Mouse (Mus musculus) heart, embryonic 14.5 days (tissue): Measurements from ENCODE around the gene 2010300C02Rik. TPM values are rescaled to one million over a fixed set of nuclear protein-coding genes. Genes with fewer than 3 reads are reported as not detected.
A peak's percentile ranks its signal among the peaks of the same experiment; 100 is the strongest.

Source experiments
- ATAC-seq: fragments of 200-750 bp; cut with Nextera tagmentation; 2 replicates; pipeline ENCODE4 v1.8.0; 2017; ENCODE audit warnings: low read depth, moderate TSS enrichment; ENCODE audit not compliant: insufficient number of reproducible peaks, insufficient read depth, low FRiP score
- H3K27ac ChIP-seq, 2 experiments: fragments of 200-500 bp in 1 of 2; fragments of 300-500 bp in 1 of 2; sonication (generic) in 1 of 2; replicated peaks in 1 of 2; 2 replicates each; pipeline ENCODE4 v1.5.1; 2012 to 2014; ENCODE audit warnings: low read depth in 2 of 2, low read length in 2 of 2, control low read depth in 1 of 2, mild to moderate bottlenecking in 1 of 2, mixed read lengths in 1 of 2; ENCODE audit not compliant: control insufficient read depth in 1 of 2, insufficient read depth in 1 of 2
- H3K27me3 ChIP-seq: fragments of 300-500 bp; sonication (generic); 2 replicates; pipeline ENCODE4 v1.6.1; 2014; ENCODE audit warnings: mild to moderate bottlenecking, low read length, control low read depth; ENCODE audit not compliant: control insufficient read depth, insufficient read depth
- H3K36me3 ChIP-seq: fragments of 300-500 bp; sonication (generic); 2 replicates; pipeline ENCODE4 v1.6.1; 2014; ENCODE audit warnings: mild to moderate bottlenecking, control low read depth, low read length, mixed read lengths; ENCODE audit not compliant: control insufficient read depth, insufficient read depth
- H3K4me1 ChIP-seq, 2 experiments: fragments of 200-500 bp in 1 of 2; fragments of 300-500 bp in 1 of 2; sonication (generic) in 1 of 2; 2 replicates each; pipeline ENCODE4 v1.6.1; 2012 to 2014; ENCODE audit warnings: low read length in 2 of 2, control low read depth in 1 of 2, mixed read lengths in 1 of 2; ENCODE audit not compliant: control insufficient read depth in 2 of 2, insufficient read depth in 2 of 2
- H3K4me2 ChIP-seq: fragments of 300-500 bp; sonication (generic); 2 replicates; pipeline ENCODE4 v1.6.1; 2014; ENCODE audit warnings: mild to moderate bottlenecking, low read length
- H3K4me3 ChIP-seq, 2 experiments: fragments of 200-500 bp in 1 of 2; fragments of 300-500 bp in 1 of 2; sonication (generic) in 1 of 2; 2 replicates each; pipeline ENCODE4 v1.5.1; 2012 to 2014; ENCODE audit warnings: low read length in 2 of 2, mild to moderate bottlenecking in 2 of 2, control low read depth in 1 of 2, low read depth in 1 of 2, moderate library complexity in 1 of 2; ENCODE audit not compliant: control insufficient read depth in 1 of 2, insufficient read depth in 1 of 2
- H3K9ac ChIP-seq: fragments of 300-500 bp; sonication (generic); 2 replicates; pipeline ENCODE4 v1.6.1; 2014; ENCODE audit warnings: mild to moderate bottlenecking, low read length
- H3K9me3 ChIP-seq: fragments of 300-500 bp; sonication (generic); 2 replicates; pipeline ENCODE4 v1.6.1; 2016; ENCODE audit warnings: low read length, control low read depth; ENCODE audit not compliant: control insufficient read depth
- WGBS: fragments of 180-500 bp; shearing (Covaris S2); extraction: QIAGEN DNeasy Blood & Tissue Kit; methylation state at CpG from one replicate; pipeline ENCODE4 v1.1.7; 2014; 5-methylcytosine and 5-hydroxymethylcytosine counted together
- polyA plus RNA-seq: library from polyadenylated mRNA; unstranded; fragments of >200 nt; fragmentation: Nextera tagmentation; extraction: Ambion mirVana; gene quantifications from 2 replicates; pipeline ENCODE4 v1.2.1, GENCODE M21; 2014

Gene 2010300C02Rik
- polyA plus RNA-seq, 1 experiment from 2014 or later = 5.1 TPM

DNA sequence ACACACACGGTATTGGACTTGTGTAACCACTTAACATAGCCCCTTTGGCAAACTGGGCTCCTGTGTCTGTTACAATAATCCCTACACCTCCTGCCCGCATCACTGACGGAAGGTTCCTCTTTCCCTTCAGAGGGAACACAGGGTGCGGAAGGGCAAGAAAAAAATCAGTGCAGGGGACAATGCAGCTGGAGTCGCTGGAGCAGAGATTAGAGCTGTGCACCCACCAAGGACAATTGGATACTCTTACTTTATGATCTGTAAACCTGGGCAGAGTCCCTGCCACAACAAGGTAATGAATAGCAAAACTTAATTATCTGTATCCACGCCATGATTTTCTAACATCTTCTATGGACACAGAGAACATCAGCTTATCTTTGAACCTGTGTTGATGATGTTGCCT, 97.8 kb downstream of the 2010300C02Rik start:
- no peak overlapping the region for H3K27ac ChIP-seq

DNA sequence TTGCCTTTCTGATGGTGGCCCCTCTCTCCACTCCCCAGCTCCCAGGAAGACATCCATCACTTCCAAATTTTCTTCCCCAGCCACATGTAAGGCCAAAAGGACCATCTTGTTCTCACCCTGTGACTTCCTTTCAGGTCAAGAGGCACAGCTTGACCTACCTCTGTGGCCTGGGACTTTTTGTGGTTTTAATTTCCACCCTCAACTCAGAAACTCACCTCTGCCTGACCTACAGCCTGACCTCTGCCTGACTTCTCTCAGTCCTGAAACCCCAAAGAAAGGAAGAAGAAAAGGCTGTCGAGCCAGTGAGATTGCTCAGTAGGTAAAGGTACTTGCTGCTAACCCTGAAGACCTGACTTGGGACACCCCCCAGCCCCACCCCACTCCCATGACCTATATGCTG, 100.3 kb downstream of the 2010300C02Rik start:
- ATAC-seq = no peak
- H3K4me1 ChIP-seq = peaks cover 13 to 14% of the 10 kb centered on the region in 2 experiments
- WGBS = 76% methylated on average over 1 of the region's 1 CpGs
- H3K9me3 ChIP-seq = no peaks in the 10 kb centered on the region
- no peaks in the 10 kb centered on the region for H3K27me3 ChIP-seq
- H3K36me3 ChIP-seq = no peaks in the 10 kb centered on the region
- H3K4me2 ChIP-seq = no peak overlapping the region
- no peak overlapping the region for H3K9ac ChIP-seq
- no peak overlapping the region for H3K4me3 ChIP-seq
- no peak overlapping the region for H3K27ac ChIP-seq

More for the DNA sequence above, 97.8 kb downstream of the 2010300C02Rik start:
- Histone ChIP-seq H3K4me3 (no peak overlapping the region), H3K4me2 (no peak overlapping the region), H3K4me1 (no peaks in the 10 kb centered on the region), H3K36me3 (no peaks in the 10 kb centered on the region), H3K9ac (no peak overlapping the region), H3K27me3 (no peaks in the 10 kb centered on the region), H3K9me3 (no peaks in the 10 kb centered on the region)
- WGBS = 76% methylated on average over 6 of the region's 6 CpGs
- ATAC-seq = no peak

DNA sequence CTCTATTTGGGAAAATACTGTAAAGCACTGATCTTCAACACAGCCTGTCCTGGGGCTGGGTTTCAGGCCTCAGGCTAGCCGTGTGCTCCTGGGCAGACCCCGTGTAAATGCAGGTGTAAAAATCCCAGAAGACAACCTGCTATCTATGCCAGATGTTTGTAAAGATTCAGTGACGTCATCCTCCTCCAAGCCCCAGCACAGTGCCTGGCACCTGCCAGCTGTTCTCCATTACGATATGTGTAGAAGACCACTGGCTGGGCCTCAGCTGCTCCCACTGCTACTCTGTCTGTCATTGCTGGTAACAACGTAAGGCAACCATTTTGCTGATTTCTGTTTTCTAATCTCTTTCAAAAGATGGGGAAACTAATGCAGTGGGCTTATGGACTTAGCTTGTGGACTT, 102.8 kb downstream of the 2010300C02Rik start:
- Histone ChIP-seq H3K36me3 (no peaks in the 10 kb centered on the region), H3K27me3 (no peaks in the 10 kb centered on the region), H3K9ac (no peak overlapping the region), H3K4me3 (no peak overlapping the region), H3K4me1 (peaks cover 19 to 20% of the 10 kb centered on the region in 2 experiments), H3K27ac (no peak overlapping the region), H3K4me2 (no peak overlapping the region), H3K9me3 (no peaks in the 10 kb centered on the region)
- 80% methylated on average over 5 of the region's 5 CpGs for WGBS
- no peak for ATAC-seq

DNA sequence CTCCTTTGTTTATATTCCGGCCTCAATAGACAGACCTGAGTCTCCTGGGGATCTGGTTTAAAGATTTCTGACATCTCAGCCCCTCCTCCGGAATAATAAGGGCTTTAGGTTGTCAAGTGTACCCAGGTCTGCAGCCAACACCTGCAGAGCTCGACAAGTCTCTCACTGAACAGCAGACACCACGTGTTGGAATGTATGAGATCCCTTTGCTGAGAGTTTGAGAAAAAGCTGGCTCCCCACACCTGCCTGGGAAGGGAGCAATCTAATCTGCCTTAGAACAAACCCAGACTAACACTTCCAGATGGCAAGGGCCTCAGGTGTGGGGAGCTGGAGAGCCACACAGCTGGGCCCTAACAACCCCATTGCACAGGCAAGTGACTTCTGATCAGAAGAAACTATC, 103.3 kb downstream of the 2010300C02Rik start:
- Histone ChIP-seq H3K9me3 (no peaks in the 10 kb centered on the region), H3K9ac (no peak overlapping the region), H3K27me3 (no peaks in the 10 kb centered on the region), H3K4me1 (peaks cover 19 to 20% of the 10 kb centered on the region in 2 experiments), H3K4me3 (no peak overlapping the region), H3K27ac (no peak overlapping the region), H3K36me3 (no peaks in the 10 kb centered on the region), H3K4me2 (no peak overlapping the region)
- 32% methylated on average over 4 of the region's 4 CpGs for WGBS
- no peak for ATAC-seq

DNA sequence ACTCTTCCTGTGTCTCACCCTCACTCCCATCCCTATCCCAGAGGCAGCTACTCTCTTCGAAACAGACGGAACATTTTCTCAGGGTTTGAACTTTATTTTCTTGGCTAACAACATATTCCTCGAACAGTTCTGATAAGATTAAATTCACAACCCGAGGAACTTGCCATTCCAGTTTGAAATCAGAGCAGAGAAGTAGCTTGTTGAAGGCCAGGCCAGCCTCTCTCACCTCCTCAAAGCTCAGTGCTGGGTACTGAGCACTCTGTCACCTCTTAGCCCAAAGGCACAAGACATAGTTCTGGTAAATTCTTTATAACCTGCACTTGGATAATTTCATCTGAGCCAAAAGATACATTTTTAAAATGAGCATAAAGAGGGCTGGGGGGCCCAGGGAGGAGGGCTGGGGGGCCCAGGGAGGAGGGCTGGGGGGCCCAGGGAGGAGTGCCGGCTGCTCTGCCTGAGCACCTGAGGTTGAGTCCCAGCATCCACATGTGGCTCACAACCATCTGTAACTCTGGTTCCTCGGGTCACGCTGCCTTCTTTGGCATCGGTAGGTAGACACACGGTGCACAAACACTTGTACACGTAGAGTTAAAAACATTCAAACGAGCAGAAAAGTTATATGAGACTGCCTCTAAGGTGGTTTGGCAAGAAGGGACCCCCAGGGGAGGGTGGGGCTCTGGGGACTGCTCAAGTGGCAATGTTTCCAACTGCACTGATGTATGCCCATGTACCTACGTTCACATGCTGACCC, 104.4 kb downstream of the 2010300C02Rik start:
- peaks cover 19 to 20% of the 10 kb centered on the region in 2 experiments for H3K4me1 ChIP-seq
- no peak overlapping the region for H3K4me3 ChIP-seq
- no peak overlapping the region for H3K4me2 ChIP-seq
- no peak overlapping the region for H3K9ac ChIP-seq
- WGBS = 70% methylated on average over 12 of the region's 12 CpGs
- ATAC-seq = no peak
- H3K27ac ChIP-seq = no peak overlapping the region
- no peaks in the 10 kb centered on the region for H3K9me3 ChIP-seq
- no peaks in the 10 kb centered on the region for H3K27me3 ChIP-seq
- no peaks in the 10 kb centered on the region for H3K36me3 ChIP-seq

DNA sequence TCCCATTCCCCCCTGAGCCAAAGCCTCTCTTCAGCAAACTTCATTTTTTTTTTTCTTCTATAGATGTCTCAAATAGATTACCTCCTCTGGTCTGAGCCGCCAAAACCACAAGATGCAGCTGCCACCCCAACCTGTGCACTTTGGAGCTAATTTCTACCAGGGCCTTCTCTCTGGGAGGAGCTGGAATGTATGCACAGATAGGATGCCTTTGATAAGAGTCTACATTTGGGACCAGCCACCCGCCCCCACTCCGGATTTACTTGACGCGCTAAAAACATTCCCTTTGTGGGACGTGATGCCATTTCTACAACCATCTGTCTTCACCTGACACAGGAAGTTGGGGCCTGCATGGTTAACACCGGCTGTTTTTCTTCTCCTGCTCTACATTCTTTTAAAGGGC, 105.0 kb downstream of the 2010300C02Rik start:
- Histone ChIP-seq H3K9me3 (no peaks in the 10 kb centered on the region), H3K9ac (no peak overlapping the region), H3K27ac (no peak overlapping the region), H3K4me1 (peaks cover 19 to 20% of the 10 kb centered on the region in 2 experiments), H3K4me2 (no peak overlapping the region), H3K36me3 (no peaks in the 10 kb centered on the region), H3K4me3 (no peak overlapping the region), H3K27me3 (no peaks in the 10 kb centered on the region)
- WGBS = 10% methylated on average over 7 of the region's 7 CpGs
- no peak for ATAC-seq

DNA sequence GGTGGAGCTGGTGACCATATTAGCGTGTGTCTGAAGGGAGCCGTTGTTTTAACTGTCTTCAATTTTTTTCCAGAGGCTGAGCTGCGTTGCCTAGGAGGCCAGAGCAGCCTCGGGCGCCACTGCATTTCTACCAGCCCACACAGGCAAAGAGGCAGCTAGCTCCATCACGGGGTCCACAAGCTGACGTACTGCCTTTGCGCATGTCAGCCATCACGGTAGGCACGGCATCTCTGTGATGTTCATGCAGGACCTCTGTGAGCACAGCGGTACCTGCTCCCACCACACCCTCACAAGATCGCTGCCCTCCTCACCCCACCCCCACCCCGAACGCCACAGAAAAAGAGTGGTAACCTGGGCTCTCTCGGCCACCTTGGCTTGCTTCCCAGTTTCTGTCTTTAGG, 105.8 kb downstream of the 2010300C02Rik start:
- no peak for ATAC-seq
- H3K4me1 ChIP-seq = peaks cover 19 to 20% of the 10 kb centered on the region in 2 experiments
- 0 out of 4 replicates have a peak overlapping the region, but pooled peaks of 1 of the 2 experiments have one; percentile 2 for H3K4me3 ChIP-seq
- no peaks in the 10 kb centered on the region for H3K27me3 ChIP-seq
- no peaks in the 10 kb centered on the region for H3K9me3 ChIP-seq
- H3K27ac ChIP-seq = no peak overlapping the region
- 58% methylated on average over 15 of the region's 15 CpGs for WGBS
- H3K36me3 ChIP-seq = no peaks in the 10 kb centered on the region
- H3K9ac ChIP-seq = no peak overlapping the region
- peak overlapping the region; percentile 31 for H3K4me2 ChIP-seq

DNA sequence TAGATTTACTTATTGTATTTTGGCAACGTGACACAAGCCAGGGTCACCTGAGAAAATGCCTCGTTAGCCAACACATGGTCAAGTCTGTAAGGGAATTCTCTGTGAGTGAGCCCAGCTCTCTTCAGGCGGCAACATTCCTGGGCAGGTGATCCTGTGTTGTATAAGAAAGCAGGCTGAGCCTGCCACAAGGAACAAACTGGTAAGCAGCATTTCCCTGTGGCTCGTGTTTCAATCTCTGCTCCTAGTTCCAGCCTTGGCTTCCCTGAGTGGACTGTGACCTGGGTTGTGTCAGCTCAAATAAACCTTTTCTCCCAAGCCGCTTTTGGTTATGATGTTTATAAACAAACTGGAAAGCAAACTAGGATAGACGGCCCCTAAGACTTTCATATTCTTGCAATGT, 108.9 kb downstream of the 2010300C02Rik start:
- H3K4me2 ChIP-seq = no peak overlapping the region
- 70% methylated on average over 6 of the region's 6 CpGs for WGBS
- no peak for ATAC-seq
- no peaks in the 10 kb centered on the region for H3K36me3 ChIP-seq
- no peak overlapping the region for H3K9ac ChIP-seq
- H3K27me3 ChIP-seq = no peaks in the 10 kb centered on the region
- no peaks in the 10 kb centered on the region for H3K9me3 ChIP-seq
- H3K4me3 ChIP-seq = no peak overlapping the region
- H3K4me1 ChIP-seq = peaks cover 17 to 19% of the 10 kb centered on the region in 2 experiments
- no peak overlapping the region for H3K27ac ChIP-seq
